Mouse (Mus musculus) embryonic fibroblast, embryonic 13.5 days (primary cell): ENCODE results near the gene Akap2.

ENCODE experiments used
- CTCF ChIP-seq: IDR thresholded peaks from 2 replicates; pipeline ENCODE4 v1.5.1; 2011; ENCODE audit warnings: mild to moderate bottlenecking, control low read depth, low read length, moderate library complexity, borderline replicate concordance; ENCODE audit not compliant: insufficient read depth
- POLR2A ChIP-seq: IDR thresholded peaks from 2 replicates; pipeline ENCODE4 v1.6.1; 2011; ENCODE audit warnings: low read depth, mild to moderate bottlenecking, control low read depth, low read length, moderate library complexity

DNA sequence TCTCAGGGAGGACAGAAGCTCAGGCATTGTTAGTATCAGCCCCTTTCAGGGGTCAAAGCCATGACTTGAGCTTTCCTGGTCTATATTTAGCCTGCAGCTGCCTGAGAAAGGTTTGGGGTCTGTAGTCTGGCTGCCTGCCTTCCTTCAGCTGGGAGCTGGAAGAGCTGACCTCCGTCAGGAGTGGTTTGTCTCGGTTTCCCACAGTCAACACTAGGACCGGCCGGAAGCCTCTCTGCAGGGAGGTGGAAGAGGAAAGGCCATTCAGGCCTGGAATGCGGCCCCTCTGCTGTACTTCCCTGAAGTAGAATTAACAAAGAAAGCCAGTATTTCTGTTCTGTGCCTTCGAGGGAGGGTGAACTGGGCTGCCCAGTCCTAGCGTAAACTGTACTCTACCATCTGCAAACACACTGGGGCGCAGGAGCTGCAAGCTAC lies 129.6 kb downstream of the Akap2 start:
- TF ChIP-seq CTCF (no peak), POLR2A (no peak)
